Mouse (Mus musculus) heart, postnatal 4 days (tissue): Measurements from ENCODE around the gene Zbtb24. TPM values are rescaled to one million over a fixed set of nuclear protein-coding genes. Genes with fewer than 3 reads are reported as not detected.

Experiments
- DNase-seq: peaks from one replicate; pipeline ENCODE4 v3.0.0; 2021
- total RNA-seq, 2 experiments: library from RNA; stranded (reverse); gene quantifications; 2 replicates each; pipeline ENCODE4 v1.2.3; 2021

Zbtb24 gene
- total RNA-seq, 2 experiments from 2014 or later = 10.5 to 12.9 TPM

DNA sequence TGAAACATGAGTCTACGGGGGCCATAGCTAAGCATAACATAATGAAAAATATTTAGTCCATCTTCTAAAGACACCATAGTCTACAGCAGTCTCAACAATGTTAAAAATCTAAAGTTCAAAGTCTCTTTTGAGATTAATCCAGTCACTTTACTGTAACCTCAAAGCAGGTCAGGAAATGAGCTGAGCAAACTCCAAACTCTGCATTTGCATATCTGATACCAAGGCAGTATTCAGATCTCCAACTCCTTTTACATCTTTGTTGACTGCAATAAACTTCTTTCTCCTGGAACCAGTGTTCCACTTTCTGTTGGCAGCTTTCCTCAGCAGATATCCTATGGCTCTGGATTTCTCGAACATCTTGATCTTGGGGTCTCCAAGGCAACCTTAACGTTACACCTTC is 20.5 kb downstream of the Zbtb24 start:
- DNase-seq = no peak

DNA sequence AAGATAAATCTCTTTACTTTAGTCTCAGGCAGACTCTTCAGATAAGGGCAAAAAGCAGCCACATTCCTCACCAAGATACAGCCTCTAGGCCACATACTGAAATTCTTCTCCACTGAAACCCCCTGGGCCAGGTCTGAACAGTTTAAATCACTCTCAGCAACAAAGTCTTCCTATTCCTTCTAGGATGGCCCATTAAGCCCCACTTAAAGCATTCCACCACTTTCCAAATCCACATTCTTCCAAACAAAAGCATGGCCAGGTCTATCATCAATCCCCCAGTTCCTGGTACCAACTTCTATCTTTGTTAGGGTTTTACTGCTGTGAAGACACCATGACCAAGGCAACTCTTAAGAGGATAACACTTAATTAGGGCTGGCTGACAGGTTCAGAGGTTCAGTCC is 22.4 kb downstream of the Zbtb24 start:
- DNase-seq = no peak

GRCm38 (mm10) chr10:41472962-41473481 is 22.8 kb downstream of the Zbtb24 start:
- no peak for DNase-seq

GRCm38 (mm10) chr10:41473782-41474468 is 23.7 kb downstream of the Zbtb24 start:
- DNase-seq = peak; percentile 78

DNA sequence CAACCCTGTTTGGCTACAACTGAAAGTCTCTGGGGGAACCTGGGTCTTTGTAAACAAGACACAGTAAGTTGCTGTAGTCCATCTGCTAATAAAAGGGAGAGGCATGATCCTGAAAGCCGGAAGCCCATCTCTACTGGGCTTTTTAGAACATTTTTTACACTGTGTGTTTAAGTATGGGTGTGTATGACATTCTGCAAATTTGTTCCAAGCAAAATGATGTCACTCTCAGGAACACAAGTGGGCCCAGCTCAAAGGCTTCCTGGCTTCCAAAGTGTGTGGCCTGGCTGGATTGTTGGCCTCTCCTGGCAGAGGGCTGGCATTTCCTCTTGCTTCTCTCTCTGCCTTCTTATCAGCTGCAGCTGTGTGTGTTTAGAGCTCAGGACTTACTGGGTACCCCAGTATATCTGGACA is 24.8 kb downstream of the Zbtb24 start:
- DNase-seq = peak; percentile 58

GRCm38 (mm10) chr10:41476171-41477017 is 26.2 kb downstream of the Zbtb24 start, which contains the start of gene Mical1:
Gene Mical1, plus strand, starts transcription at chr10:41476314.
- DNase-seq = peak; percentile 79

- DNase-seq = no peak
Observed at GRCm38 (mm10) chr10:41477018-41477277, 26.8 kb downstream of the Zbtb24 start.

DNA sequence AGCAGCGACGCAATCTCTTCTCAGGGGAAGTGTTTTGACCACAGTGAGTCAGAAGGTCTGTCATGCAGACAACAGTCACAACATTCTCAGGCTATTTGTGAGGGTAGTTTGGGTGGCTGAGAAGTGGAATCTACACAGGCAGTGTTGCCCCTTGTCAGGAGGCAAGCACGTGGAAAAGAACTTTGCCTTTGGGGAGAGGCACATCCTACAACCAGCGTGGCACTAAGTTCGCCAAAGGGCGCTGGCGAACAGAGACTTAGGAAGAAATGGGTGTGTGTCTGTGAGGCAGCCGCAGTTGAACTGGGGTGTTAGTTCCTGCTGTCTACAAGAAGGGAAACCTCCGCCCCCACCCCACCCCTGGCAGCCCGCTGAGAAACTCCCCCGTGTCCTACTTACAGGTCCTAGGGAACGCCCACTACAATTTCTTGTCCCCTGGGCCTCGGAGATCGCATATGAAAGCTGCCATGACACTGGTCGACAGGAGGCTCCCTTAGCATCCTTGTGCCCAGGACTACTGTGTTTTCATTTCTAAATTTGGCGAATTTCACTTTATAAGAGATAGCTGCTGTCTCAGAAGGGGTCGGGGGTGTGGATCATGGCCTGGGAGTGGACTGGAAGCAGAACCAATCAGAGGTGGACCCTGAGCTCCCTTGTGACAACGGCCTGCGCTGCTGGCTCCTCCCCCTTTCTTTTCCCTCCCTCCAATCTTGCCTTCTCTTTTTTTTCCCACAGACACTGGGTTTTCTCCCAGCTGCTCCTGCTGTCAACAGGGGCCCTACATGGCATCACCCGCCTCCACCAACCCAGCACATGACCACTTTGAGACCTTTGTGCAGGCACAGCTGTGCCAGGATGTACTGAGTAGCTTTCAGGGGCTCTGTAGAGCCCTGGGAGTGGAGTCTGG is 27.3 kb downstream of the Zbtb24 start:
- peak; percentile 76 for DNase-seq

- DNase-seq = no peak
Observed at GRCm38 (mm10) chr10:41479961-41480360, 29.8 kb downstream of the Zbtb24 start.

DNA sequence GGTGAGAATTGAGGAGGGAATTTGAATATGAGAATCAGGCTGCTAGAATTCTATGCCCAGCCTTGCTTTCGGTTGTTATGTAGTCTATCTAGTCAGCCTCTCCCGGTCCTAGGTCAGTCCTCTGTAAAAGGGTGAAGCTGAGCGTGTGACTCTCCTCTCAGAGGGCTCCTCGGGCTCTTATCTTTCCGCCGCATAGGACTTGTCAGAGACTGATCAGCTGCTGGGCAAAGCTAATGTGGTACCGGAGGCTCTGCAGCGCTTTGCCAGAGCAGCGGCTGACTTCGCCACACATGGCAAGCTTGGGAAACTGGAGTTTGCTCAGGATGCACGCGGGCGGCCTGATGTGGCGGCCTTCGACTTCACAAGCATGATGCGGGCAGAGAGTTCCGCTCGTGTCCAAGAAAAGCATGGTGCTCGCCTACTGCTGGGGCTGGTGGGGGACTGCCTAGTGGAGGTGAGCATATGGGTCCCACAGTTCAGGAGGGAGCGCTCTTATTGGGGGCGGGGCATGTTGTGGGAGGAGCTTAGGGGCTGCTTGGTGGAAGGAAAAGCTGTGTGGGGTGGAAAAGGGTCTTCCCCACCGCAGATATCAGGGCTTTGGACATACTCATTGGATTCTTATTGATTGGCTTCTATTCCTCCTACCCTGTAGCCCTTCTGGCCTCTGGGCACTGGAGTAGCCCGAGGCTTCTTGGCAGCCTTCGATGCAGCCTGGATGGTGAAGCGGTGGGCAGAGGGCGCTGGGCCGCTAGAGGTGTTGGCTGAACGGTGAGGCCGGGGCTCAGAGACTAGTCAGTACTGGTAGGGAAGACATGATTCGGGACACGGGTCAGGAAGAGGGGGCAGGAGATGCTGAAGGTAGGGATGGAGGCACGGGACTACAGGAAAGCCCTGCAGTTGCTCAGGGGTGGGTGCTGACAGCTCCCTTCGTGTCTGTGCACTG is 31.0 kb downstream of the Zbtb24 start:
- DNase-seq = no peak

GRCm38 (mm10) chr10:41482446-41482845 is 32.3 kb downstream of the Zbtb24 start:
- no peak for DNase-seq

GRCm38 (mm10) chr10:41485778-41486177 is 35.6 kb downstream of the Zbtb24 start:
- DNase-seq = no peak

- DNase-seq = no peak
Observed at GRCm38 (mm10) chr10:41486506-41487170, 36.5 kb downstream of the Zbtb24 start.

DNA sequence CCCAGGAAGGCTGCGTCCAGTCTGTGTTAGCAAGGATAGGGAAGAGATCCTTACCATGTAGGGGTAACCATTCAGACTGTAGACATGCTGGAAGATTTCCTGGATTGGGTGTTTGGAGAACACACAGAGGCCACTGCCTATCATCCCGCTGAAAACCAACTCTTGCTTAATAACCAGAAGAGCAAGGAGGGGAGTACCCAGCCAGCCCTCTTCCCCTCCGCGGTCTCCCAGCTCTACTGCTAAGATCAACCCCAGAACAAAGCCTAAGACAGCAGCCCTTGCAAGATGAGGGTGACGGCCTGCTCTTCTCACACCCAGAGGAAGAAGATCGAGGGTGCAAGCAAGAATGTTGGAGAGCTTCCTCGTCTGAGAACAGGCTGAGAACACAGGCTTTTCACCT is 38.7 kb downstream of the Zbtb24 start:
- no peak for DNase-seq

DNA sequence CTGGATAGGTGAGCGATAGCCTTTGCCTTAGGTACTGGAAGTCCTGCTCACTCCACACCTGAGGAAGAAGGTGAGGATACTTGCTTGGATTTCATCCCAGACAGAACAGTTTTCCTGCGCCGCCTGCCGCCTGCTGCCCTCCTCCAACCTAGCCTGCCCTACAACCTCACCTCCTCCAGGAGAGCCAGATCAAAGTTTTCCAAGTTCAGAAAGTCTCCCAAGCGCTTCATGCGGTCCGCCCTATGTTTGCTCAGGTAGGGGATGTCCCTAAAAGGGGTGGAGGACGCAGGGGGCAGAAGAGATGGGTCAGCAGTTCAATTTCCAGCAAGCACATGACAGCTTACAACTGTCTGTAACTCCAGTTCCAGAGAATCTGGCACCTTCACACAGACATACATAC is 39.1 kb downstream of the Zbtb24 start:
- no peak for DNase-seq

DNA sequence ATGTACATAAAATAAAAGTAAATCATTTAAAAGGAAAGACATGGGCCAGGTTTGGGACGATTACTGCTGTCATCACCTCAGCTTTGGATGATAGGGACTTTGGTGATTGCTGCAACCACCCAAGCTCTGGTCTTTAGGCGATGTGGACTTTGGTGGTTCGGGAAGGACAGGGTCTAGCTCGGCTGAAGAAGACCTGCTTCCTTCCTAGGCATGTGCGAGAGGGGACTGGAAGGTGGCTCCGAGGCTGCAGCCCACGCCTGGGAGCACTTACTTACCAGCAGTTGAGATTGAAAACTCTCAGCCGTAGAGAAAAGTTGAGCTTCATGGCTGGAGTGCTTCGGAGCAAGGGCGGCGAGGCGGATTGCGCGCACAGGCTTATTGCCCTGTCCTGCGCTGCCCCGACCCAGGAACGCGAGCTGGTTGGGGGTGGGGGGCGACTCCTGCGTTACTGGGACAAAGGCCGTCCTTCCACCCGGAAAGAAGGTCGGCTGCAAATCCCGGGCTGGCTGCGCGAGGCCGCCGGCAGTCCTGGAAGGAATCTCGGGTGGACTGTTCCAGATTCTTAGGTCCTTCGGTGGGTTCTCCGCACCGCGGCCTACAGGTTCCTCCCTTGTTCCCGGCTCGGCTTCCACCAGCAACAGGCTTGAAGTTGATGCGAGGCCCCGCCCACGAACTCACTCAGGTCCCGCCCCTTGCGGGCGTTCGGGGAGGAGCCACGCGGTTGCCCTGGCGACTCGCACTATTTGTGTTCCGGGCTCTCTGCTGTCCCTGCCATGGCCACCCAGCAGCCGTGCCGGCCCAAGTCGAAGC is 39.7 kb downstream of the Zbtb24 start, which contains the start of the genes Smpd2 and Ppil6:
Smpd2 (minus strand) TSS at position 662 of the 810 bp plus-strand sequence.
Ppil6 (plus strand) TSS at position 732 of the 810 bp plus-strand sequence.
- DNase-seq = peak; percentile 97

- no peak for DNase-seq
Observed at GRCm38 (mm10) chr10:41490518-41490873, 40.3 kb downstream of the Zbtb24 start.

GRCm38 (mm10) chr10:41491111-41491510 is 40.9 kb downstream of the Zbtb24 start:
- DNase-seq = no peak

DNA sequence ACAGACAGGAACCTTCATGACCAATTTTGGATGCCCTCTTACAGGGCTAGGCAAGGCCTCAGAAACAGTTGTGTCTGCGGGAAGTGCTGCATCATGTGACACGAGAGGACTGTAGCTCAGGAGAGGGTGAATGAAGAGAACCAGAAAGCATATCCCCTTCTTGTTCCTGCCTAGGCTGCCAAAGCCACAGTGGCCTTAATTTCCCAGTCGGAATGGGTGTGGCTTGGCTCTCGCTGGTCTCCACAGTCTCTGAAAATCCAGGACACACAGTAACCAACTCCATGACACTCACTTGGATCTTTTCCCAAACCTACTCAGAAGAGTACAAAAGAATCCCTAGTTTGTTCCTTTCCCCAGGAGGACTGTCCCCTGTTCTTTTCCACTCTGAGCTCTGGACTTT is 50.8 kb downstream of the Zbtb24 start:
- DNase-seq = peak; percentile 60

DNA sequence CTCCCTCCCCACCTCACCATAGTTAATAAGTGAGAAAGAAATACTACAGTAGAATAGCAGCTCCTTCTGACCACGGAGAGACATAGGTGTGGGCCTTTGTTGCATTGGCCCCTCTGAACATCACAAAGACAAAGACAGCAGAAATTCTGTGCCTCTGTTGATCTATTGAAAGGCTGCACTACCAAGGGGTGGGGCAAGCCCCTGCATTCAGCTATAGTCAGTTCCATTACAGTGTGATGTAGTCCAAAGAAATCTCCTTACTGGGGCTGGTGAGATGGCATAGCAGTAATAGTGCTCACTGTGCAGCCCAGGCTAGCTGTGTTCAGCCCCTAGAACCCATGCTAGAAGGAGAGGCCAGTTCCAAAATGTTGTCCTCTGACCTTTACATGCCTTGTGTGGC is 54.8 kb downstream of the Zbtb24 start:
- no peak for DNase-seq
